Mouse (Mus musculus) forebrain, embryonic 14.5 days (tissue): ENCODE measurements at regions not wholly inside any gene's neighbourhood (a gene's known extent, or its start where the extent isn't known, plus 50 kb on each side); places are given as distances from the start of the nearest gene placed in this dataset.

Source experiments
- ATAC-seq: fragments of 200-750 bp; cut with Nextera tagmentation; 2 replicates; pipeline ENCODE4 v1.8.0; 2017; ENCODE audit warnings: mild to moderate bottlenecking, moderate library complexity
- DNase-seq: peaks from one replicate; pipeline ENCODE4 v3.0.0-alpha.2; 2015; ENCODE audit warnings: low spot score
- H3K27ac ChIP-seq: fragments of 300-500 bp; sonication (generic); 2 replicates; pipeline ENCODE4 v1.5.1; 2014; ENCODE audit warnings: low read depth, mild to moderate bottlenecking, control low read depth, low read length, moderate library complexity
- H3K27me3 ChIP-seq: fragments of 300-500 bp; sonication (generic); replicated peaks from 2 replicates; pipeline ENCODE4 v1.6.1; 2014; ENCODE audit warnings: low read length, control low read depth, mixed read lengths; ENCODE audit not compliant: control insufficient read depth, insufficient read depth
- H3K36me3 ChIP-seq: fragments of 300-500 bp; sonication (generic); 2 replicates; pipeline ENCODE4 v1.6.1; 2014; ENCODE audit warnings: low read length, control low read depth; ENCODE audit not compliant: control insufficient read depth, insufficient read depth
- H3K4me1 ChIP-seq: fragments of 300-500 bp; sonication (generic); 2 replicates; pipeline ENCODE4 v1.6.1; 2014; ENCODE audit warnings: antibody characterized with exemption, low read length, control low read depth; ENCODE audit not compliant: control insufficient read depth, insufficient read depth
- H3K4me2 ChIP-seq: fragments of 300-500 bp; sonication (generic); 2 replicates; pipeline ENCODE4 v1.6.1; 2014; ENCODE audit warnings: mild to moderate bottlenecking, control low read depth, low read length
- H3K4me3 ChIP-seq: fragments of 300-500 bp; sonication (generic); 2 replicates; pipeline ENCODE4 v1.5.1; 2014; ENCODE audit warnings: low read depth, low read length, control low read depth
- H3K9ac ChIP-seq: fragments of 300-500 bp; sonication (generic); 2 replicates; pipeline ENCODE4 v1.6.1; 2014; ENCODE audit warnings: mild to moderate bottlenecking, low read length, control low read depth, moderate library complexity
- H3K9me3 ChIP-seq: fragments of 300-500 bp; sonication (generic); replicated peaks from 2 replicates; pipeline ENCODE4 v1.6.1; 2016; ENCODE audit warnings: low read length, control low read depth, mixed read lengths; ENCODE audit not compliant: control insufficient read depth
- WGBS: fragments of 180-500 bp; shearing (Covaris S2); extraction: QIAGEN DNeasy Blood & Tissue Kit; methylation state at CpG from one replicate; pipeline ENCODE4 v1.1.7; 2014; 5-methylcytosine and 5-hydroxymethylcytosine counted together

DNA sequence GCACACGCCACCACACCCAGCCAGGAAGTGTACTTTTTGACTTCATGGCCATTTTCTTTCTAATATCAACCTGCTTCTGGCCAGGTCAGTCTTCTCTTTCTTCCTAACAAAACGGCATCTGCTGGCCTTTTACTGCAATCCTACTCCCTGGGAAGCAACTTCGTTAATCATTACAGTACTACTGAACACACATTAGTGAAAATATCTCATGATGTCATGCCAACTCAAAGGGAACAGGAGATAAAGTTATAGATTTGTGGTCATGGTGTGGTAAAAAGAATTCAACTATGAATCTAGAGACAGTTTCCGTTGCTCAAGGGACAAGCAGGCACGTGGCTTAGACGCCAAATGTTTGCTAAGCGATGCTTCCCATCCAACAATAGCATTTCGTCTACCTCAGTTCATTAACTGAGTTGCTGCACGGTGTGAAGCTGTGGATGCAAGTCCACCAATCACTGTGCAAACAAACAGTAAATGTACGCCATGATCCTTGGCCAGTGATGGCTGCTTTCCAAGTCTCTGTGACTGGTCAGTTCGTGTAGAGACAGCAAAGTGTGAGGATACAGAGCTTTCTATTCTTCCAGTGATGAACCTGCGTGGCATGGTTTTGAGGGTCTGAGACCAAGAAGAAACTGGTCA is 55.7 kb upstream of the Frmd6 start:
- H3K9ac ChIP-seq = no peak overlapping the region
- WGBS = 87% methylated on average over 12 of the region's 12 CpGs
- H3K9me3 ChIP-seq = no peaks in the 10 kb centered on the region
- ATAC-seq (no peak), DNase-seq (no peak)
- no peaks in the 10 kb centered on the region for H3K36me3 ChIP-seq
- no peak overlapping the region for H3K4me2 ChIP-seq
- H3K27me3 ChIP-seq = no peaks in the 10 kb centered on the region
- H3K4me1 ChIP-seq = no peaks in the 10 kb centered on the region
- no peak overlapping the region for H3K4me3 ChIP-seq
- H3K27ac ChIP-seq = no peak overlapping the region

DNA sequence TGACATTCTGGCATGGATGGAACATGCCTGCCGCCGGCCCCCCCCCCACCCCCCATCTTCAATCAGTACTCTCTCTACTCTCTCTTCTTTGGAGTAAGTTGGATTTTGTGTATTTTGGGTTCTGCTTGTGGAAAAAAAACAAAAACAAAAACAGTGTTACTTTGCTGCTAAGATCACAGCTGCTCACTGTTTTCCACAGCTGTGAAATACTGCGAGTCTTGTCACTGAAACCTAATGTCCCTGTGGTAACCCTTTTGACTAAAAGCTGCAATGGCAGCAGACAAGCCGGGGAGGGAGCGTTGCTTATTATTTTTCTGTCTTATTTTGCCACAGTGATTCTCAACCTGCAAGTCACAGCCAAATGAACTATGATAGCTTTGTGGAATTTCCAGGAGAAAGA is 51.3 kb upstream of the Frmd6 start:
- Histone ChIP-seq H3K36me3 (no peaks in the 10 kb centered on the region), H3K4me1 (peaks cover 4% of the 10 kb centered on the region; the same call in 1 of the 2 replicates), H3K4me3 (no peak overlapping the region), H3K27me3 (no peaks in the 10 kb centered on the region), H3K4me2 (no peak overlapping the region), H3K9ac (no peak overlapping the region), H3K27ac (no peak overlapping the region), H3K9me3 (no peaks in the 10 kb centered on the region)
- 87% methylated on average over 5 of the region's 5 CpGs for WGBS
- DNase-seq = no peak
- no peak for ATAC-seq

DNA sequence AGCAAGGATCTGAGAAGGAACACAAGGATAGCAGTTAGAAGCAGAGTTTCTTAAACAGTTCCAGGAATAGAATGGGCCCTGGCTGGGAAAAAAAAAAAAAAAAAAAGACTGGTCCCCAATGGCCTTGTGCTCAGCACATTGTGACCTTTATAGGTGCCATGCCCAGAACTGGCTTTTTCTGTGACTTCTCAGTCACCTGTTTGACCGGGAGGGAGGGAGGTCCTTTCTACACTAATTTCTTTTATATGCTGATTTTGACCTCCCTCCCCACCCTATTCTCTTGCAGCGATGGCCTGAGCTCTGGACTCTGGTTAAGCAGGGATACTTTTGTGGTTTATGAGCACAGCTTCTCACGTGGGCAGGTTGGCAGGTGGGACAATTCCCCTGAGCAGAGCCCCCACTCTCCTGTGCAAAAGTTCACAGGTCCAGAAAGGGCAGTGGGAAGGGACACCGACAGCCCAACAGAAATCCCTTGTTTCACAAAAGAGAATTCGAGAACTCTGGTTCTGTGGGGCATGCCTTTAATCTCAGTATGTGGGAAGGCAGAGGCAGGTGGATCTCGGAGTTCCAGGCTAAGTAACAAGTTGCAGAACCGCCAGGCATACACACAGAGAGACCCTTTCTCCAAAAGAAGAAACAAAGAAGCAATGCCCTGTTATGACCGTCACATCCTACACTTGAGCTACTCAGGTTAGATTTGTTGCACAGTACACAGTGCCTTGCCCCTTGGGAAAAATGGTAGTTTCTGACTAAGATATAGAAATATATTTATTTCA is 50.3 kb upstream of the Frmd6 start:
- no peak overlapping the region for H3K4me3 ChIP-seq
- WGBS = 74% methylated on average over 8 of the region's 8 CpGs

More for the DNA sequence above, 50.3 kb upstream of the Frmd6 start:
- DNase-seq (no peak), ATAC-seq (no peak)
- Histone ChIP-seq H3K27ac (no peak overlapping the region), H3K9me3 (no peaks in the 10 kb centered on the region), H3K27me3 (no peaks in the 10 kb centered on the region), H3K4me1 (peaks cover 4% of the 10 kb centered on the region; the same call in 1 of the 2 replicates), H3K4me2 (no peak overlapping the region), H3K36me3 (no peaks in the 10 kb centered on the region), H3K9ac (no peak overlapping the region)
